Mouse (Mus musculus) lung, postnatal 36 days (tissue): ENCODE measurements at regions not wholly inside any gene's neighbourhood (a gene's known extent, or its start where the extent isn't known, plus 50 kb on each side); places are given as distances from the start of the nearest gene placed in this dataset.
"Not testable (repeated sequence)": the region's sequence is repeated elsewhere in the genome, so short reads cannot be mapped to it uniquely, and the experiment has no call there.

Experiments
- DNase-seq: peaks from one replicate; pipeline ENCODE4 v3.0.0; 2022; ENCODE audit warnings: mixed read lengths

DNA sequence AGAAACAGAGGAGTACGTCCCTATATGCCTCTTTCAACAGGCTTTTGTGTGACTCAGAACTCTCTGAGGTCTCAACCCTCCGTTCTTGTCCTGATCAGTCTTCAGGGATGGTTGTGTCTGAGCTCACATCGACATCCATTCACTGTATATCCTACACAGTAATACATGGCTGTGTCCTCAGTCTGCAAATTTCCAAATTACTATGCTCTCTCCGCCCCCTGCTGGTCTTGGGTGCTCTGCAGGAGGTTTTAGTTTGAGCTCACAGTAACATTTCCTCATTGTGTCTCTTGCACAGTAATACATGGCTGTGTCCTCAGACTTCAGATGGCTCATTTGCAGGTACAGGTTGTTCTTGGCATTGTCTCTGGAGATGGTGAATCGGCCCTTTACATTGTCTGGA, 53.5 kb downstream of the Adam6a start:
- not testable (repeated sequence) for DNase-seq

DNA sequence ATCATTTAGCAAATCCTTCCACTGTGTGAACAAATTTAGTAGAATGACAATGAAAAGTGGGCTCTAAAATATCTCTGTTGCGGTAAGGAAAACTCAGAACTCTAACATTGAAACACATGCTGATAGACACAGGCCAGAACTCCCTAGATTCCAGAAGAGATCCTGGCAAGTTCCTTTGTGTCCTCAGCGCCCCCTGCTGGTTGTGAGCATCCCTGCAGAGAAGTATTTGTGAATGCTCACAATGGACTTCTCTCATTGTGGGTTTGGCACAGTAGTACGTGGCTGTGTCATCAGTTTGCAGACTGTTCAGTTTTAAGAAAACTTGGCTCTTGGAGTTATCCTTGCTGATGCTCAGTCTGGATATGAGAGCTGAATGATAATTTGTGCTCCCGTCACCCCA, 67.2 kb downstream of the Adam6a start:
- DNase-seq: peak; percentile 11

- not testable (repeated sequence) for DNase-seq
Measured at GRCm38 (mm10) chr12:113625221-113625620, 81.5 kb downstream of the Adam6a start.

- not testable (repeated sequence) for DNase-seq
Measured at GRCm38 (mm10) chr12:113630803-113631202, 87.1 kb downstream of the Adam6a start.
